Mouse (Mus musculus) yolk sac, embryonic 10.5 days (tissue): ENCODE data around the gene Rad18.
A peak's percentile ranks its signal among the peaks of the same experiment; 100 is the strongest.
"Not testable (repeated sequence)": the region's sequence is repeated elsewhere in the genome, so short reads cannot be mapped to it uniquely, and the experiment has no call there.

Experiments used
- DNase-seq: peaks from one replicate; pipeline ENCODE4 v3.0.0-alpha.2; 2017; ENCODE audit warnings: low spot score

Gene Rad18

GRCm38 (mm10) chr6:112696056-112696950 is at the start of gene Rad18:
TSS of gene Rad18 (minus strand) at chr6:112696686.
- DNase-seq = peak; percentile 88

GRCm38 (mm10) chr6:112742297-112742696 is 45.8 kb upstream of the Rad18 start:
- DNase-seq = no peak

GRCm38 (mm10) chr6:112741766-112742165 is 45.3 kb upstream of the Rad18 start:
- DNase-seq = no peak

- DNase-seq = no peak
These were observed 43.1 kb upstream of the Rad18 start for GRCm38 (mm10) chr6:112739635-112740034.

GRCm38 (mm10) chr6:112738924-112739323 is 42.4 kb upstream of the Rad18 start:
- no peak for DNase-seq

GRCm38 (mm10) chr6:112736471-112736870 is 40.0 kb upstream of the Rad18 start:
- DNase-seq = no peak

GRCm38 (mm10) chr6:112735054-112735453 is 38.6 kb upstream of the Rad18 start:
- no peak for DNase-seq

- DNase-seq = no peak
These were observed 37.5 kb upstream of the Rad18 start for GRCm38 (mm10) chr6:112733942-112734341.

GRCm38 (mm10) chr6:112732434-112732833 is 35.9 kb upstream of the Rad18 start:
- no peak for DNase-seq

- no peak for DNase-seq
These were observed 34.9 kb upstream of the Rad18 start for GRCm38 (mm10) chr6:112731386-112731785.

- DNase-seq = peak; percentile 76
These were observed 32.4 kb upstream of the Rad18 start for GRCm38 (mm10) chr6:112728760-112729422.

- DNase-seq = no peak
These were observed 29.0 kb upstream of the Rad18 start for GRCm38 (mm10) chr6:112725468-112725867.

GRCm38 (mm10) chr6:112720409-112721080 is 24.1 kb upstream of the Rad18 start:
- DNase-seq = no peak

GRCm38 (mm10) chr6:112719983-112720382 is 23.5 kb upstream of the Rad18 start:
- no peak for DNase-seq

- no peak for DNase-seq
These were observed 20.7 kb upstream of the Rad18 start for GRCm38 (mm10) chr6:112717168-112717567.

- DNase-seq = no peak
These were observed 17.5 kb upstream of the Rad18 start for GRCm38 (mm10) chr6:112713951-112714350.

GRCm38 (mm10) chr6:112702296-112702695 is 5.8 kb upstream of the Rad18 start:
- not testable (repeated sequence) for DNase-seq

- peak; percentile 20 for DNase-seq
These were observed 3.9 kb upstream of the Rad18 start for GRCm38 (mm10) chr6:112700392-112700791.

GRCm38 (mm10) chr6:112699115-112699514 is 2.6 kb upstream of the Rad18 start:
- no peak for DNase-seq

GRCm38 (mm10) chr6:112694492-112694891 is 2.0 kb downstream of the Rad18 start:
- DNase-seq = no peak

- DNase-seq = no peak
These were observed 5.0 kb downstream of the Rad18 start for GRCm38 (mm10) chr6:112691523-112691922.

- no peak for DNase-seq
These were observed 8.5 kb downstream of the Rad18 start for GRCm38 (mm10) chr6:112688033-112688432.

- no peak for DNase-seq
These were observed 10.0 kb downstream of the Rad18 start for GRCm38 (mm10) chr6:112686485-112686884.
